Mouse (Mus musculus) kidney, adult 11 months (tissue): ENCODE data around the gene Dnah2.

Source experiments
- DNase-seq: peaks from one replicate; pipeline ENCODE4 v3.0.0; 2022

The Dnah2 gene

DNA sequence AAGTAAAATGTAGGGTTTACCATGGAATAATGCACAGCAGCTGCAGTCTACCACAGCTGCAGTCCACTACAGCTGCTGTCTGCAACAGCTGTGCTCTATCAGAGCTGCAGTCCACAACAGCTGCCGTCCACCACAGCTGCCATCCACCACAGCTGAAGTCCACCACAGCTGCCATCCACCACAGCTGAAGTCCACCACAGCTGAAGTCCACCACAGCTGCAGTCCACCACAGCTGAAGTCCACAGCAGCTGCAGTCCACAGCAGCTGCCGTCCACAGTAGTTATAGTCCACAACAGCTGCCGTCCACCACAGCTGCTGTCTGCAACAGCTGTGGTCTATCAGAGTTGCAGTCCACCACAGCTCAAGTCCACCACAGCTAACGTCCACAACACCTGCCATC, 89.0 kb downstream of the Dnah2 start:
- no peak for DNase-seq

DNA sequence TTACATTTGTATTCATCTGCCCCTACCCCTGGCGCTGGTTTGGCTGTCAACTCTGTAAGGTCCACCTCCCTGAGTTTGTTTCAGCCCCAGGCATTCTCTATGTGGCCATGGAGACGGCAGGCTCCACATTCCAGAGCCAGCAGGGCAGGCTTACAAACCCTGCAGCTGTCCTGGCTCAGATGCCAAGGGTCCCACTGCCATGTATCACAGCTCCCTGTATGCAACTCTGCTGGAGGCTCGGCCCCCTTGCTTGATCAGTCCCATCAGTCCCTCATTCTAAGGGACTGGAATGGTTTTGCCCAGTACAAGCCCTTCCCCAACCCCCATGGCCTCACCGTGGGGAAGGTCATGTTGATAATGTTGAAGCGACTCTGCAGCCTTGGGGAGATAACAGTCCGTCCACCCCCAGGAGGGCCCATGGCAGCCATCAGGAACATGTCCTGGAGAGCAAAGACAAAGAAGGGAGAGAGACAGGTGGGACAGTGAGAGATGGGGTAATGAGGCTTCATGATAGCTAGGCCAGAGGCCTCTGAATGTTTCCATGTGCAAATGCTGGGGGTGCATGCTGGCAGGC, 91.8 kb downstream of the Dnah2 start:
- peak; percentile 73 for DNase-seq

DNA sequence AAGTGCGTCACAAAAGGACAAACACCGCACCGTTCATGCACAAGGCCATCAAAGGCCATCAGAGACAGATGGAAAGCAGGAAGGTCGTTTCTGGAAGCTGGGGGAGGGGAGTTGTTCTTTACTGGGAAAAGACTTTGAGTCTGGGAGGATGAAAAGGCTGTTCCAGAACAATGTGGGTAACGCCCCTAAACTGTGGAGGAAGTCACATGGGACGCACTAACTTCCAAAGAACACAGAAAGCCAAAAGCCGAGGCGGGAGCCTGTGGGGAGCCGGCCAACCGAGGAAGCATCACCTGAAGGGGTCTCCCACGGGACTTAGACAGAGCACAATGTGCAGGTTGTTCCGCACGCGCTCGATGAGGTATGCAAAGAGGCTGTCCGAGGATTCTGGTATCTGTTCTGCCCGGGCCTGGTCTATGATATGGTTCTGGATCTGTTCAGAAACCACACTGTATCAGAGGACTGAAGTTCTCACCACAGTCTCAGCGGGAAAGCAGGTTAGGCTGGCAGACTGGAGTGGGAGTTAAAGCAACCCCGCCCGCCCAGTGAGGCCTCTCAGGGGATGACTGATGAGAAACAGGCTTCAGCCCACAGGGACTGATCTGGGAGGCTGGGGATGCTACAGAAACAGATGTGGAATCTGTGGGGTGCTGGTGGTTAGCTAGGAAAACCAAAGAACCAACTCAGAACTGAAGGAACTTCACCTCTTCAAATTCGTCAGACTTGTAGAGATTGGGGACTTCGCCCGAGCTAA, 96.6 kb downstream of the Dnah2 start:
- DNase-seq: no peak

DNA sequence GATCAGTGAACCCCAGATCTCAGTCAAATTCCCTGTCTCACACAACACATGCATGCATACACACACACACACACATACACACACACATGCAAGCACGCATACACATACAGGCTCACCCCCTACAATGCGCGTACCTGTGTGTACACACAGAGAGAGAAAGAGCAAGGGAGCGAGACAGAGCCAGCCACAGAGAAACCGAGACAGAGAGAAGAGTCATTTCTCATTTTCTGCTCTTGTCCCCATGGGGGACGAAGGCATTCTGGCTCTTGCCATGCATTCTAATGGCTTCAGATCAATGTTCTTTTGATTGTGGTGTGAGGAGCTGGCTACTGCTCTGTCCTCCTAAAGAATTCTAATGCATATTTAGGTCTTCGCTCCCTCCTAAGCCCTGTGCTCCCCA, 101.6 kb downstream of the Dnah2 start:
- DNase-seq: no peak

DNA sequence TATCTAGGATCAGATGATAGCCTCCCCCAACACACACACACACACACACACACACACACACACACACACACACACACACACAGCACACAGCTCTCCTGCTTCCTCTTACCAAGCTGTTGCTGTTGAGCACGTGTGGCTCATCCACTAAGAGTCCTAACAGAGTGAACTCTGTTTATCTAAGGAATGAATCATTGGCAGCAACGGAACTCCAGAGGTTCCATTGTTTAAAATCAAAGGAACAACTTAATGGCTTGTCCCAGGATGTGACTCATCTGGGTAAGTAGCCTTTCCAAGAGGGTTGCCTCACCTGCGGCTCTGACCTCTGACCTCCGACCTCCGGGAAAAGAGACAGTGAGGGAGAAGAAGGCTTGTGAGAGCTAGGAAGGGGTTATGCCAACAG, 105.6 kb downstream of the Dnah2 start:
- no peak for DNase-seq

DNA sequence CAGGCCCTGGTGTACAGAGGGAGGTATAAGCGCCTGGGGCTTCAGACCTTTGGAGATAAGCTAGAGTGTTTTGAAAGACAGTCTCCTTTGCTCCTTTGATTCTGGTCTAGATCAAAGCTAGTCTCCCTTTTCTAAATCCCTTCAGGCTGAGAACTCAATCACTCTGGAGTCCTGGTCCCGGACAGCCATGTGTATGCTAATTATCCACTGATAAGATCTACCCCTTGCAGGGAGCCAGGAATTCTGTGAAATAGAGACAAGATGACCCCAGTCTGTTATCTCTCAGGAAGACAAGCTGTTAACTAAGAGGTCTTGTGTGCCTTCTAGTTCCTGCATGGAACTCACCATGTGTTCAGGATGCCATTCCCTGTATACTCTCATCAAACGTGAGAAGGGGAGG, 111.6 kb downstream of the Dnah2 start:
- no peak for DNase-seq

DNA sequence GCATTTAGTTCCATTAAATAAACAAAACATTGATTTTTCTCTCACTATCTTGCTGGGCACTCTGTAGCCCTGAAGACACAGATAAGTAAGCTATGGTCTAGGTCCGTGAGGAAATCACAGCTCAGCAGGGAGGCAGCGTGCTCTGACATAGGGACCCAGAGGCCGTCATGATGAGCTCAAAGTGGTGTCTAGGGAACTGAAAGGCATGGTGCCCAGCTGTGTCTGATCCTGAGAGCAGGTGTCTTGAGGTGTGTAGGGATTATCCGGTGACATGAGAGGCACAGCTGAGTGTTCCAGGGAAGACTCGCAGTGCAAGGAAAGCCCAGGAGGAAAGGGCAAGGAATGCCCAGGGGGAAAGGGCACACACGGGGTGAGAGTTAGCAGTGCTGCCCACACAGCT, 115.7 kb downstream of the Dnah2 start:
- DNase-seq: no peak

DNA sequence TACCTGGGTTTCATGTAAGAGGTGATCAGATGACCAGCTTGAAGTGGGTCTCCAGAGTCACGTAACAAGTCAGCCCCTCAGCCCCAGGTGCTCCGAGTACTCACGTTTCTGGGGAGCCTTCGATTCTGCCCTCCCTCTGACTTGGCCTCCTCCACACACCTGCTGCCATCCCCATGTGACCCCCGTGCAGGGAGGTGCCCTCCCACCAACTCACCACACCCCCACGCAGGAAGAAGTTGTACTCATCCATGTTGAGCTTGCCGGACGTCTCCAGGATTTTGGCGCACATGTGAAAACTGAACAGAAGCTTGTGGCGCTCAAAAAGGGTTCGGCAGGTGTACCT, 116.3 kb downstream of the Dnah2 start:
- no peak for DNase-seq

DNA sequence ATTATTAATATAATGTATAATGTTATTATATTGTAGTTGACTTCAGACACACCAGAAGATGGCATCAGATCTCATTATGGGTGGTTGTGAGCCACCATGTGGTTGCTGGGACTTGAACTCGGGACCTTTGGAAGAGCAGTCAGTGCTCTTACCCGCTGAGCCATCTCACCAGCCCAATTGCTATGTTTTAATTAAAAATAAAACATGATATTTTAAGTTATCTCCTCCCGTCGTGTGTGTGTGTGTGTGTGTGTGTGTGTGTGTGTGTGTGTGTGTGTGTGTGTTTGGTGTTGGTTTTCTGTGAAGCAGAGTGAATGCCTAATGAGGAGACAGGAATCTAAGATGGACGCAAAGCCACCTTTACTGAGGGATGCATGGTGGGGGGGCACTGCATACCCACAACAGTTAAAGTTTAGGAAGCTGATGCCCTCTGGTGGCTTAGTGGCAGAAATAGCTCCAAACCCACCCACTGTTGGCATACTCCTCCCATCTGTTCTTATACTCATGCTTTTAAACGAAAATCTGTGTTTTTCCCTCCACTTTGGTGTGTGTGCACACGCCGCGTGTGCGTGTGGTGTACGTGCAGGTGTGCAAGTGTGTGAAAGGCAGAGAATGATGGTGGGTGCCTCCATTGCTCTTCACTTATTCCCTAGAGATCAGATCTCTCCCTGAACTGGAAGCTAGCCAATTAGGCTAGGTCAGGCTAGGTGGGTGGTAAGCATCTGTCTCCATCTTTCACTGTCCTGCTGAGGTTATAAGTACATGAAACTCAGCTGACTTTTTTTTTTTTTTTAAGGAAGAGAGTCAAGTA, 116.9 kb downstream of the Dnah2 start:
- DNase-seq: peak; percentile 80

DNA sequence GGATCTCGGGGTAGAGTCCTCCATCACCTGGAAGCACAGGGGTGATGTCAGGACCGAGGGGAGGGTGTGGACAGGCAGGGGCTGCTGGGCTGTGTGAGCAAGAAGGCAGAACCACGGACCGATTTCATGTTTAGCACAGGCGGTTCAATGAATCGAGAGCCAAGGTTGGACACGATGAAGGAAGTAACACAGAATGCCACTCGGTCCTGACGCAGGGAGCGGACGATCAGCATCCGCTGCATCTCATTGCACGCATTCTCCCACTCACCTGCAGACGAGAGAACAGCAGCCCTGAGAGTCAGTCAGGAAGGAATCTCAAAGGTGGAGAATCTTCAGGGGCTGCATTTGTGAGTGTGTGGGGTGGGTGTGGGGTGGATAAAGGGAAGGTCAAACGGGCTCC, 118.3 kb downstream of the Dnah2 start:
- no peak for DNase-seq

DNA sequence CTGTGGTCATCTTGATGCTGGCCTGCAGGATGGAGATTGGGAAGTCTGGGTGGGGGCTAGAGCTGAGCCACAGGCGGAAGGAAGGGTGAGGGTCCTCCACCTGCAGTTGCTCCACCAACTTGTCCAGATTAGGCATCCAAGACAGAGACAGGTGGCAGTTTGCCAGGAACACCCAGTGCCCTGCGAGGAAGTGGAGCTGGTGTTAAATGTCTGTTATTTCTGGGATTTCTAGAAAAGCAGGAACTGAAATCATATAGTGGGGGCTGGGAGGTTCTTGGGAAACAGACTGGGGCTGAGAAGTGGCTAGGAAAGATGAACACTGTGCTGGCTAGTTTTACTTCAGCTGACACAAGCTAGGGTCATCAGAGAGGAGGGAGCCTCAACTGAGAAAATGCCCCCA, 119.6 kb downstream of the Dnah2 start:
- no peak for DNase-seq

DNA sequence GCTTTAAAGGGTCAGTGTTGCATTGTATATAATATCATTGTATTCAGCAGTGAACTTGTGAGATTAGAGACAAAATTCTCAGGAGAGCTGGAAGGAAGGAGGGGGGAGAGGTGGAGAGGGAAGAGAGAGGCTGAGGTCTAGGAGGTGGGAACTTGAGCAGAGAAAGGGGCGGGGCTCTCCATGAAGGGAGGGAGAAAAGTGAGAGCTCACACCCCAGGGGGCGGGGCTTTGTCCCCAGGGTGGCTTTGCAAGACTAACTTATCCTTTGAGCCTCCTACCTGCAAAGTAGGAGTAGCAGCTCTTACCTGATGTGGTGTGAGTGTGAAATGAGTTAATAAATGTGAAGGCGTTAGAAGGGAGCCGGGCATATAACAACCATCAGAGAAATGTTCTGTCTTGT, 120.2 kb downstream of the Dnah2 start:
- DNase-seq: peak; percentile 82

DNA sequence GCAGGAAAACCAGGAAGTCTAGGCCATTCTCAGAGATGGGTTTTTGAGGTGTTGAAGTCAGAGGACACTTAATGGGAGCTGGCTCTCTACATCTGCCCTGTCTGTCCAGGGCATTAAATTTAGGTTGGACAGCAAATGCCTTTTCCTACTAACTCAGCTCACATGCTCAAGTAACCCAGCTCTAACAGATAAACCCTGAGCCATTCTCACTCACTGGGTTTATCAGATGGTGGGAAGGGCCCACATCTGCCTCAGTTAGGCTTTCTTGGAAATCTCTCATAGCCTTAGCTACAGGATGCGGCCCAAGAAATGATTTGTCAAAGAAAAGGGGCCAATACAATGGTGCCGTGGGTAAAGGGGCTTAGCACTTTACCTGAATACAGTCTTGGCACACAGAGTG, 122.7 kb downstream of the Dnah2 start:
- DNase-seq: no peak

DNA sequence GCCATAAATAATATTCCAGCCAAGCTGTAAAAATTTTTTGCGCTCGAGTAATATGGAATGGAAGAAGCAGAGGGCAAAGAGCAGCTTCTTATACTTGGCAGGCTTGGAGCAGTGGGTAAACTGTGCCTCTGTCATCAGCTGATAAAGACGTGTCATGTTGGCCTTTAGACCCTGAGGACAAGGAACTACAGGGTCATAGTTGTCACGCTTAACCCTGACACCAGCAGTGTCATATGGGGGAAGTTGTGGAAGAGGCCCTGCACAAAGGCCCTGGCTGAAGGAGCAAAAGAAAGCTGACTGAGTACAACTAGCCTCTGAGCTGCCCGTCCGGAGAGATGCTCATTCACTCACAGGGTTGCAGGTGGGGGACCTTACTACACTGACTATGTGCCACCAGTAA, 125.0 kb downstream of the Dnah2 start:
- no peak for DNase-seq

DNA sequence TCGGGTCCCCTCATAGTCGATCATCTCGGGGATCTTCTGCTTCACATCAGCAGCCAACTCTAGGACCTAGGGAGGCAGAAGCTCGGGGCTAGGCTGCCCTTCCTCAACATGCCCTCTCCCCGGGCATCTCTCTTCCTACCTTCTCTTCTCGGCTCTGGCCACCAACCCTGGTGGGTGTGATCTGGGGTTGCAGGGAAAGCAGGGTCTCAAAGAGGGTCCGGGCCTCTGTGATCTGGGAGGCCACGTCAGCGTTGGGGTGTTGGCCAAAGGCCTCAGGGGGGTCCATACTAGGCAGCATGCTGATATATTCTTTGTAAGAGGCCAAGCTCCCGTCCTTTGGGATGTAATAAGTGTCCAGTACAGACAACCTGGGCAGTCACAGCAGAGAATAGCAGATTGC, 126.1 kb downstream of the Dnah2 start:
- DNase-seq: no peak

DNA sequence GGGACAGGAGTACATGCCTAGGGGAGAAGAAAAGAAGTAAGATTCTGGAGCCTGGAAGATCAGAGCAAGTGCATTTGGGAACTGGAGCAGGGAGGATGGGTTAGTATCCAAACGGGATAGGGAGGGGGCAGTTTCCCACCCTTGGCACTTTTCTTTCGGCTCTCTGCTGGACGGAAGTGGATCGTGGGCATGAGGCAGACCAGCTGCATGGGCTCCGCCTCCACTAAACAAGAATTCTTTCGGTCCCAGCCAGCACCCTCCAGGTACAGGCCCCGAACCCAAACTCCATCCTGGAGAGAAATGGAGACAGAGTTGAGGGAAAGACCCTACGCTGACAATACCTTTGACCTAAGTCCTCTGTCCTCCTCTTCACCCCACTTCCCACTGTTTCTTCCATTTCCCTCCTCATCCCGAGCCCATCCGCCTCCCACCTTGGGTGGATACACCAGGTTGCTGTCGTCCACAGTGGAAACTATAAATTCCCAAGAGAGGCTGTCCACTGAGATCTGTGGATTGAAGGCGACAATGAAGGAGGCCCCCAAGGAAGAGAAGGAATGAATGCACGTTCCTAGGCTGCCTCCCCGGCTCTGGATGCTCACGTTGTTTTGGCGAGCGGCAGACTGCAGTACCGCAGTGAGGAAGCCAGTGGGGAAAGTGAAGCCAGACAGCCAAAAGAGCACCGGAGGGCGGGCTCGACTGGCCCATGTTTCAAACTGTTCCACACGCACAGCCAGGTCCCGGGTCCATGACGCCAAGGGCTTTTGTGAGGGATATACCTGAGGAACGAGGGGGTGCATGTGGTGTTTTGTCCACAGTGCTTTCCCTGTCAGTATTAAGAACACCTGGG, 127.6 kb downstream of the Dnah2 start:
- DNase-seq: no peak

DNA sequence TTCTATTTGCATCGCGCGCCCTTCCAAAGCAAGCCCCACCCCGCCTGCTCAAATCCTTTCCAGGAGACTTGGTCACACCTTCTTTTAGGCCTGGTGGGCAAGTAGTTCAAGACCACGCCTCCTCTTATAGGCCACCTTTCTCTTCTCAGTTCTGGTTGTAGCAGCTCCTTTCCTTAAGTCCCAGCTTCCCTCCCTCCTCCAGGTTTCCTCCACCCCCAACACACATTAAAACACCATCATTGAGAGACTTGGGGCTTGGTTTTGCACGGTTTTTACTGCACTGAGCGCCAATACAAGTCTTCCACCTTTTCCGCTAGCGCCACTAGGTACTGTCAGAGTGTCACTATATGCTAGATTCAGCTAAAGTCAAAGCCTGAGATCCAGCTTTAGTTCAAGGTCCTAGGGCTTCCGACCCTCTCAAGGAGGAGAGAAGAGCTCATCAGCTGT, 128.3 kb downstream of the Dnah2 start:
- no peak for DNase-seq

DNA sequence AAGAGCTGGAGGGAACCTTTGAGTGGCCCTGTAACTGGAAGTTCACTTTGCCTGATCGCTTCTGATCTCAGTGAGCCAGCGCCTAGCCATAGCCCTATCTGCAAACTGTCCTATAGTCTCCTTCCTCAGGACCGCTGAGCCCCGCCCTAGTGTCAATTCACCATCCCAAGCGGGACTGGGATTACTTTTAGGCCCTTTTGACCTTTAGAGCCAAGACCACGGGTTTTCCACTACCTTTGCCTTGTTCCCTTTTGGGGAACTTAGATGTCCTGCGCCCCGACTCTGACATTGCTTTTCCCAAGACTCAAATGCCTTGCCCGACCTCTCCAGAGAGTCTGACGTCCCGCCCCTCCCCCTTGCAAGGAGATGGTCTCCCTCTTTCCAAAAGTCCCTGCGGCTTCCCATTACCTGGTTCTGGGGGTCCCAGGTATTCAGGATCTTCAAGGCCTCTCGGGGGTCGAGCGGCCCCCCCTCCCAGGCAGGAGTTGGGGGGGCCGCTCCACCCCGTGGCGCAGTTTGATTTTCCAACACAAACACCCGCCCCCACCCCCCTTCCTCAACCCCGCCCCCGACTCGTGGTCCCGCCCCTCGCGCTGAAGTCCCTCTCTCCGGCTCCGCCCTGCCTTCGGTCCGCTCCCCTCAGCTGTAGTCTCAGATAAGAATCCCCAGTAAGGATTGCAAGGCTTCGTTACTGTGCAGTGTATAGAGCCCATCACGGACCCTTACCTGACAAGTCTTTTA, 128.9 kb downstream of the Dnah2 start:
- DNase-seq: peak; percentile 70

DNA sequence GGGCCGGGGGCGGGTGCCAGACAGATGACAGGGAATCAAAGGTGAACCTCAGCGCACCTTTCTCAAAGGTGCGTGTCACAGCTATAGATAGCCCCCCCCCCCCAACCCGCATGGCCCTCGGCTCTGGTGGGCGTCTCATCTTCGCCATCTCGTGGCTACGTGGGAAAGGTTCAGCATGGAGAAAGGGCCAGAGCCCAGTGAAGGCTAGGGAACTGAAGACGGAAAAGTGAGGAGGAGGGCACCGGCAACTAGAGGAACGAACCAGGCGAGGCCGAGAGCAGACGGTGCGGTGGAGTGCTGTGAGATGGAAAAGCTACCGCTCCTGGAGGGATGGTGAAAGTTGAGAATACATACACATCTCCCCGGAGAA, 129.5 kb downstream of the Dnah2 start:
- DNase-seq: peak; percentile 53

DNA sequence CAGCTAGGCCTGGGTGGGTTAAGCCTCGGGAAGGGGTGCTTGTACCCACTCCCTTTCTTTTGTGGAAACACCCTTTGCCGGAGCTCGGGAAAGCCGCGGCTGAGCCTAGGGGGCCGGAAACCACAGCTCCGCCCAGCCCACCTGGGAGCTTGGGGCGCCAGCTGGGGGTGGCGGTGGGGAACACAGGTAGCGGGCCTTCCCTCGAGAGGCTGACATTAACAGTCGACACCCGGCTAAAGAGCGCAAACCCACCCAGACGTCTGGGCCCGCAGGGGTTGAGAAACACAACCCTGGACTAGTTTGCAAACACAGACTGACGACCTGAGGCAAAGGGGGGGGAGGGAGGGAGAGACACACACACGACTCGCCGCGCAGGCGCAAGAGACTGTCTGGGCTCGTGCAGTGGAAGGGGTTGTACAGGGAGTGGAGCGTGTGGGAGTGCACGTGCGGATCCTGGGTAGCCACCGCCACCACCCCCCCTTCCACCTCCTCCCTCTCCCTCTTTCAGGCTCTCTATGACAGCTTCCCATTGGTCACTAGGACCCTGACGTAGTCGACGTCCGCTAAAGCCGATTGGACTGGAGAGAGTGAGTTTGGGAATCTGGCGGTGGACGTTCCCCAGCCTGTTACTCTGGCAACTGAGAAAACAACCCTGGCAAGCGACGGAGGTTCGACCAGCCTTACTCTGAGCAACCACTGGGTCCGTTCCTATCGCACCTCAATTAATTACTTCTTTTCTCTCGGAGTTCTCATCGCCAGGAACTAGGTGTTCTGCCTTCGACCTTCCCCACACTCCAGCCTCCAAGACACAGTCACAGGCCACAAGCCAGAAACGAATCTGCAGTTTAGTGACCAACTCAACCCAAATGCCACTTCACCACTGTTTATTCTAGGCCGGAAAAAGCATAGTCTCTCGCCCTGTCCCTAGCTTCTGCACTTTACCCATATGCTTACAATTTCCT, 130.1 kb downstream of the Dnah2 start:
- DNase-seq: peak; percentile 98
